ENCODE assay signal across 9 mouse cellular contexts in genomic region chr4:117929391-117929881, GRCm38 (mm10). TPM values are rescaled to one million over a fixed set of nuclear protein-coding genes. Genes with fewer than 3 reads are reported as not detected.
DNase-seq lines count a peak whose midpoint lies in the region; ATAC-seq and TF ChIP-seq lines count a peak whose summit lies in the region.
"Had no signal": no experiment of that assay in that cellular context is flagged by ENCODE, and none has a peak within 500 bp of the region (broad histone marks: within the 10 kb centered on the region; RNA-seq: fewer than 3 reads in every experiment).

TSS of gene Artn (minus strand) at chr4:117929763.

- H3K36me3 ChIP-seq in hindbrain, postnatal 0 days (ENCODE audit: insufficient read depth, low read length) = 0 out of 2 replicates have a peak, but pooled peaks cover 3% of the 10 kb centered on the region
- no peaks in the 10 kb centered on the region for H3K36me3 ChIP-seq in liver, embryonic 14.5 days (replicated peaks; ENCODE audit: control insufficient read depth, insufficient read depth, low read depth)
- peaks cover 5% of the 10 kb centered on the region for H3K36me3 ChIP-seq in neural tube, embryonic 15.5 days

- peak within 1 kb of the TSS; percentile 25 for H3K4me3 ChIP-seq in hindbrain, postnatal 0 days (ENCODE audit: low read length)
- peak within 1 kb of the TSS; percentile 58 to 63 for H3K4me3 ChIP-seq in liver, embryonic 14.5 days (ENCODE audit: insufficient read depth in 1 of 2, low read depth in 2 of 2, low read length in 2 of 2)
- peak within 1 kb of the TSS; percentile 26 for H3K4me3 ChIP-seq in neural tube, embryonic 15.5 days (replicated peaks)

- peaks cover 21% of the 10 kb centered on the region for H3K4me1 ChIP-seq in hindbrain, postnatal 0 days (ENCODE audit: insufficient read depth, low read length)
- H3K4me1 ChIP-seq in liver, embryonic 14.5 days (replicated peaks; ENCODE audit: control insufficient read depth in 2 of 2, insufficient read depth in 2 of 2, low read length in 1 of 2) = peaks cover 16 to 30% of the 10 kb centered on the region in 2 experiments
- H3K4me1 ChIP-seq in neural tube, embryonic 15.5 days = peaks cover 38% of the 10 kb centered on the region

- H3K27ac ChIP-seq in hindbrain, postnatal 0 days = no peak within 1 kb of the TSS
- H3K27ac ChIP-seq in liver, embryonic 14.5 days = peak within 1 kb of the TSS; percentile 87
- H3K27ac ChIP-seq in neural tube, embryonic 15.5 days (replicated peaks) = no peak within 1 kb of the TSS

- H3K27me3 ChIP-seq in hindbrain, postnatal 0 days (ENCODE audit: insufficient read depth, low read length) = peaks cover 3% of the 10 kb centered on the region; the same call in 1 of the 2 replicates
- peaks cover 55% of the 10 kb centered on the region for H3K27me3 ChIP-seq in liver, embryonic 14.5 days (ENCODE audit: control insufficient read depth, insufficient read depth, low read length)
- H3K27me3 ChIP-seq in neural tube, embryonic 15.5 days (replicated peaks) = peaks cover 52% of the 10 kb centered on the region

- H3K9me3 ChIP-seq in hindbrain, postnatal 0 days (ENCODE audit: low read length) = no peaks in the 10 kb centered on the region
- H3K9me3 ChIP-seq in liver, embryonic 14.5 days (ENCODE audit: control insufficient read depth, low read length) = peaks cover 3% of the 10 kb centered on the region
- no peaks in the 10 kb centered on the region for H3K9me3 ChIP-seq in neural tube, embryonic 15.5 days (replicated peaks)

- TF ChIP-seq EP300 in liver, embryonic 14.5 days (IDR thresholded peaks at IDR 0.05; ENCODE audit: low read depth) = no peak

- peak; percentile 17; the same call in 1 of the 2 replicates for ATAC-seq in erythroid progenitor cell, adult 5-6 weeks (replicated peaks; ENCODE audit: low FRiP score, poor library complexity, severe bottlenecking)
- ATAC-seq in hindbrain, postnatal 0 days = no peak
- ATAC-seq in liver, embryonic 14.5 days (ENCODE audit: insufficient read depth) = peak; percentile 5; the same call in 1 of the 2 replicates
- ATAC-seq in neural tube, embryonic 15.5 days (ENCODE audit: low FRiP score) = no peak

- H3K4me2 ChIP-seq in hindbrain, postnatal 0 days (ENCODE audit: low read depth, low read length) = peak within 1 kb of the TSS; percentile 57
- H3K4me2 ChIP-seq in liver, embryonic 14.5 days (ENCODE audit: low read depth) = peak within 1 kb of the TSS; percentile 64
- peak within 1 kb of the TSS; percentile 58 for H3K4me2 ChIP-seq in neural tube, embryonic 15.5 days

- peak; percentile 49 for DNase-seq in ovary, postnatal 36 days (ENCODE audit: low spot score)
- no peak for DNase-seq in ovary, postnatal 14 days (ENCODE audit: low spot score)
- no peak for DNase-seq in hindbrain, postnatal 0 days (ENCODE audit: low spot score)
- DNase-seq in liver, embryonic 14.5 days (ENCODE audit: low read depth in 3 of 3, low spot score in 3 of 3) = no peak
- DNase-seq in layer of hippocampus, postnatal 14 days (ENCODE audit: low spot score in 2 of 2) = no peak
- DNase-seq in left cerebral cortex, adult 8-10 months (ENCODE audit: low spot score in 2 of 2) = no peak

- H3K9ac ChIP-seq in hindbrain, postnatal 0 days (replicated peaks; ENCODE audit: low read length) = peak within 1 kb of the TSS; percentile 38; the same call in 1 of the 2 replicates
- peak within 1 kb of the TSS; percentile 83 for H3K9ac ChIP-seq in liver, embryonic 14.5 days (replicated peaks)
- no peak within 1 kb of the TSS; the same call in 1 of the 2 replicates for H3K9ac ChIP-seq in neural tube, embryonic 15.5 days (replicated peaks)

- TF ChIP-seq CTCF in hindbrain, postnatal 0 days (IDR thresholded peaks at IDR 0.05; ENCODE audit: low read depth) = no peak
- no peak for TF ChIP-seq CTCF in liver, embryonic 14.5 days (IDR thresholded peaks at IDR 0.05; ENCODE audit: low read depth)

- 1% methylated on average over 33 of the region's 33 CpGs for WGBS in hindbrain, postnatal 0 days
- 2% methylated on average over 33 of the region's 33 CpGs for WGBS in liver, embryonic 14.5 days (ENCODE audit: insufficient replicate concordance)
- under 1% methylated on average over 33 of the region's 33 CpGs for WGBS in neural tube, embryonic 15.5 days

RNA-seq across cellular contexts. Expression of gene Artn, which starts in this region (rescaled TPM):
- 12.2 and 14.8 TPM in 2 replicates for total RNA-seq in erythroid progenitor cell, adult 5-6 weeks (2015; ENCODE audit: low replicate concordance)
- total RNA-seq in erythroid progenitor cell, adult 5-6 weeks (2017; ENCODE audit: low replicate concordance) = 12.0 and 13.0 TPM in 2 replicates
- 0.65 and 1.0 TPM in 2 replicates for total RNA-seq in hindbrain, postnatal 0 days (2014; rRNA removed)
- polyA plus RNA-seq in hindbrain, postnatal 0 days (2015; fragmentation: Nextera tagmentation; extraction: Ambion mirVana) = 0.48 and 0.59 TPM in 2 replicates
- 0.92 and 1.3 TPM in 2 replicates for polyA plus RNA-seq in liver, embryonic 14.5 days (2012; rRNA removed)
- 1.8 and 3.0 TPM in 2 replicates for polyA plus RNA-seq in liver, embryonic 14.5 days (2014; fragmentation: Nextera tagmentation; extraction: Ambion mirVana)
- 1.1 and 2.3 TPM in 2 replicates for polyA plus RNA-seq in neural tube, embryonic 15.5 days (2015; fragmentation: Nextera tagmentation; extraction: Ambion mirVana)
- total RNA-seq in layer of hippocampus, postnatal 14 days (2021) = 1 to 10 TPM; 1.8 to 2.0 TPM
- total RNA-seq in left cerebral cortex, adult 8-10 months (2022) = 1 to 10 TPM; 2.1 to 3.4 (median 2.4) TPM
- total RNA-seq: liver, adult 2 months had no signal

Comparison
In these comparisons a context has a peak if more than half of its experiments do, and no peak if none do; other contexts are left out.
1. ATAC-seq: peak in erythroid progenitor cell, adult 5-6 weeks (single experiment) and liver, embryonic 14.5 days (single experiment); none in hindbrain, postnatal 0 days (single experiment) and neural tube, embryonic 15.5 days (single experiment).
2. Peak in every context shown above with its lines, with median percentiles within 50 percentile points of each other: H3K4me2 ChIP-seq and H3K4me3 ChIP-seq.